Mouse (Mus musculus) cerebellum, postnatal 4 days (tissue): Measurements from ENCODE around the gene Calhm1.

ENCODE experiments used
- DNase-seq, 2 experiments: peaks; one replicate each; pipeline ENCODE4 v3.0.0; 2022; ENCODE audit warnings: low spot score in 2 of 2, mixed read lengths in 1 of 2

Calhm1 gene

DNA sequence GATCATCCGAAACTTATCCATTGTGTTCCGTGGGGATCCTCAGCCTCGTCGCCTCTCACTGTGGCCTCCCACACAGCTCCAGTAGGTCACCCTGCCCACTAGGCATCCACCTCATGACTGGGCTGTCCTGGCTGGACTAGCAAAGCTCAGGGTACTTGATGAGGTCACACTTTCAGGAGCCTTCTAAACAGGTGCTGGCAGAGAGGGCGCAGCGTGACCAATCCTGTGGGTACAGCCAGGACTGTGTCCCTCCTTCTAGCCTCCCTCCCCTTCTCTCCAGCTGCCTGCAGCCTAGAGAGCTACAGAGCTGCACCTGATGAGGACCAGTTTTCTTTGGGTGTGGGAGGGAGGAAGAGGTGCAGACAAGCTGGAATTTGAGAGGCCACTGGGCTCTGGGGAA, at the start of gene Calhm1:
Calhm1 (minus strand) TSS at position 101 of the 400 bp plus-strand sequence.
- DNase-seq: no peak

DNA sequence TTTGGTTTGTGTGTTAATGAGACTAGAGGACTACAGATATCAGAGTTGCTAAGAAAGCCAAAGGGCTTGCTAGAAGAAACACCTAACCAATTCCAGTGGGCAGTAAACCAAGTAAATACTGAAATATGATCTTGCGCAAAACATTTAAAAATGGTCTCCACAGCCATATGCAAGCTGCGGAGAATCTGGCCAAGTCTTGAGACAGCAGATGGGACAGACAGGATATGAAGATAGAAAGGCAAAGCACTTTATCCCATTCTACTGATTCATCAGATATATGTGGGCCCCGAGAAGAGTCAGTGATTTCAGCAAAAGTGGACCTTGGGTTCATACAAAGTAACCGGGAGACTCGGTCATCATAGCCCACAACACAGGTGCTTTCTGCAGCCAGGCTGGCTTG, 48.1 kb upstream of the Calhm1 start:
- no peak for DNase-seq

DNA sequence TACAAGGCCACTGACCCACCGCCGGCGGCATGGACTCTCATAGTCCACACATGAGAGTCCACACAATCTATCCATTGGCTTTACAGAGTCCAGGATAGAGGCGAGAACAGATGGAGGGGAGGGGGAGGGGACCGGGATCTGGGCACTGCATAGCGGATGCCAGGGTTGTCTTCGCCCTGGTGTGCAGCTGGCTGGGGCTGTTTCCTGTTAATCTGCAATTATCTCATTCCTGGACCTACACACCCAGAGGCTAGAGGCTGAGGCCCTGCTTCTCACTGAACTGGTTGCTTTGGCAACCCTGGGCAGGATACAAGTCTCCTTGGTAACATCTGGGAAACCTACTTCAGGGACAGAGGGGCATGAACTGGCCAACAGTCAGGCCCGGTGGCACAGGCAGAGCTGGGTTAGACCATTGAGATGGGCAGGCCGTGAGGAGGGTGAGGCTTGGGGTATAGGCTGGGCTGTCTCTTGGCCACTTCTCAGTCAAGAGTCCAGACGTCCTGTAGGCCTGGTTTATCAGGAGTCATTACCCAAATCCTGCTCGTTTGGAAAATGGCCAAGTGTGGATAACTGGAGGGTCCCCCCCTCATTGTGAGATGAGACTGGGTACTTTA, 44.6 kb upstream of the Calhm1 start:
- peak in 1 of 2 experiments; percentile 66 for DNase-seq

DNA sequence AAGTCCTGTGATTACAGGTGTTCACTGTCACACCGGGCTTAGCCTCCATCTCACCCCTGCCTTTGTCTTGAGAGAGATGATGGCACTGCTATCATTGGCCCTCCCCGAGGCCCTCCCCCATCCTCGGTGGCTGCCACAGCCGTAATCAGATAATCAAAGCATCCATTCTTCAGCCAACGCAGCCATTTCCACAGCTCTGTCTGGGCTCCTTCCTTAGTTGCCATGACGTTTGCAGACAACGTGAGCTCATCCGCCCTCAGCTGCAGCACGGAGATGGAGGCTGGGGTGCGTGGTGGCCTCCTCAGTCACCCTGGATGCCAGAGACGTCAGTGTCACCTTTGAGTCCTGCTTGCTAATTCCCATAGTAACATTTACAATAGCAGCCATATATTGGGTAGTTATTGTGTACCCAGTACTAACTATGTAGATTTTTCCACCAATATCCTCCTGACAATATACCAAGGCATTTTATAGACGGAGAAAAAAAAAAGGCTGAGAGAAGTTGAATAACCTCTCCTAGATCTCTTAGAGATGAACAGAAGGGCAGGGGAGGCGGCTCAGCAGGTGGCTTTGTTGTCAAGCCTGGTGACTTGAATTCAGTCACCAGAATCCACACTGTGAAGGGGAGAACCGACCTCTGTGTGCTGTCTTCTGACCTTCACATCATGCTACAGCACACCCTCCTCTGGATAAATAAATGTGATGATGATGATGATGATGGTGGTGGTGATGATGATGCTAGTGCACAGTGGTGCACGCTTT, 42.6 kb upstream of the Calhm1 start:
- DNase-seq: no peak

DNA sequence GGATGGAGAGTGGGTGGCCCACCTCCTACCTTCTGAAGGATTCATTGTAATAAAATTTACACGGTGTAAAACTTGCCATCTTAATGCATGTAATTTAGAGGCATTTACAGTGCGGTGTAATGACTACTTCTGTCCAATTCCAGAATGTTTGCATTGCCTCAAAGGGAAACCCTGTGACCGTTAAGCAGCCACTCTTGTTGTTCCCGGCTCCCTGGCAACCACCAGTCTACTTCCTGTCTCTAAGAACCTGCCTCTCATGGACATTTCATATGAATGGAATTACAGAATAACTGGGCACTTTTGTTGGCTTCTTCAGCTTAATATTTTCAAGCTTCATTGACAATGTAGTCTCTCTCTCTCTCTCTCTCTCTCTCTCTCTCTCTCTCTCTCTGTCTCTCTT, 40.7 kb upstream of the Calhm1 start:
- no peak for DNase-seq

DNA sequence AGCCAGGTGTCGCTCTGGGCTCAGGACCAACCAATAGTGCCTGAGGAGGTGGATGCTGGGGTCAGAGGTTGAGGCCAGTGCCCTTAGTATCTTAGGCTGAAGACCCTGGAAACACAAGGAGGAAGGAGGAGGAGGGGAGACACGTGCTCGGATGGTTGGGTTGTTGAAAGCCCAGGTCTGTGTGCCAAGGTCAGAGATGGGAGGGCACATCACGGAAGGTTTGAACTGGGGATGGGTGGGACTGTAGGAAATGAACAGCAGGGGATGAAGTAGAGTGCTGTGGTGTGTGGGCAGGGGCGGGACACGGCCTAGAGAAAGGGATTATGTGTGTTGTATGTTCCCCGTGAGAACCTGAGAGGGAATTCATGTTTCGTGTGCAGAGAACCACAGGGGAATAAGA, 40.2 kb upstream of the Calhm1 start:
- no peak for DNase-seq

DNA sequence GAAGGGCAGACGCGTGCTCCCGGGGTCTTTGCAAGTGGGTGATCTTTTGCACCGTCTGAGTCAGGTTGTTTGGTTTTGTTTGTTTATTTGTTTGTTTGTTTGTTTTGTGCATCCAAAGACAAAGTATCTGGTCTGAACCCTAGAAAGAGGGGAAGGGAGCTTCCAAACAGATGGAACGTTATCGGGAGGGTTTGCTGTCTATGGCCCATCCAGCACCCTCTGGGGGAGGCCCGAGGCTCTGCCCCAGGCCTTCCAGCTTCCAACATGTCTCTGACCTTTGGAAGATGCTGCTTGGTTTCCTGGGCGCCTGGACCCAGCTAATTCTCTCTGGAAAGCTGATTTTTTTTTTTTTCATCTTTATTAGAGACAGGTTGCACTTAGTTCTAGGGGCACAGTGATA, 36.0 kb upstream of the Calhm1 start:
- no peak for DNase-seq

DNA sequence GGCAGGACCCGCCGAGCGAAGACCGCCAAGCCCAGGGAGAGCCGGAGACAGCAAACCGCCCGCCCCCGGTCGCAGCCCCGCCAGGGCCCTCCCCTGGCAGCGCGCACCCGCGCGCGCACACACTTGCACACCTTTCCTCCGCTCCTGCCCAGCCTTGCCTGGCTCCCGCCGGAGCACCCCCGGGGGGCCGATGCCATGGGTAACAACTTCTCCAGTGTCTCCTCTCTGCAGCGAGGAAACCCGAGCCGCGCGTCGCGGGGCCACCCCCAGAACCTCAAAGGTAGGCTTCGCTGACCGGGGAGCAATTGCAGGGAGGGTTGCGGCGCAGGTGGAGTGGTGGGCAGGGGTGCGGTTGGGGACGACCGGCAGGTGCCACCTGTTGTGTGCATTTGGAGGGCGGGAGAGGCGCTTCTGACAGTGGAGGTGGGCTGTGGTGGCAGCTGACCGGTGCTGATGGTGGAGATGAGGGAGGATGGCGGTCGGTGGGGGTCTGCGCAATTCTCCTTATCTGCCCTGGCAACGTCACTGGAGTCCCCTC, 35.3 kb upstream of the Calhm1 start:
- peak in 1 of 2 experiments; percentile 31 for DNase-seq

DNA sequence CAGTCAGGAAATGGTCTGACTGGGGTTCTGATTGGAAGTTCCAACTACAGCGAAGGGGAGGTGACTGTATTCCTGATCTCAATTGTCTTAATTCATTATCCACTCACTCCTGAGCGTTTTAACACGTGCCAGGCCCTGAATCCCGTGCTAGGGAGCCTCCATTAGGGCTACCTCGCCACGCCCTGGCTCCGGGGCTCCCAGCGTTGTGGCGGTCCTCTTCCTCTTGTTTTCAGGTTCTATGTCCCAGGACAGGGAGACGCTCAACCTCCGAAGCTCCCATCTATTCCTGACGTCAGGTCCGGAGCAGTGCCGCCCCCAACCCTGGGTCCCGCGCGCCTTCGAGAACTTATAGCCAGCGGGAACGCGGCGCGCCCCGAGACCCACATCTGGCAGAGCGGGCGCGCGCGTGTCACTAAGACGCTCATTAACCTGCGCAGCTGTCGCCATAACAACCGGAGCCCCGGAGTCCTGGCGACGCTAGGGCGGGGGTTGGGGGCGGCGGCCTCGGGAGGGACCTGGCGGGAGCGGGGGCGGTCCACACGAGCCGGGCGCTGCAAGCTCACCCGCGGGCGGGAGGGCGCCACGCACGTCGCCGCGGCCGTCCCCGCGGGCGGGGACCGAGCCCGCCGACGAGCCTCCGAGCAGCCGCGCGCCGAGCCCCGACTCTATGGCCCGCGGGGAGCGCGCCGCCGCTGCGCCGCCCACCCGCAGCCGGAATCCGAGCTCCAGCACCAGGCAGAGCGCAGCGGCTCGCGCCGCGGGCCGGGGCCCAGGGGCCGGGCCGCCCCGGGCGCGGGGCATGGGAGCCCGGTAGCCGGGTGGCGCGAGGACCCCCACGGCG, 34.6 kb upstream of the Calhm1 start, which contains the start of gene Neurl1a:
Neurl1a (plus strand) TSS at position 390 of the 841 bp plus-strand sequence.
- peak in 1 of 2 experiments; percentile 56 for DNase-seq

DNA sequence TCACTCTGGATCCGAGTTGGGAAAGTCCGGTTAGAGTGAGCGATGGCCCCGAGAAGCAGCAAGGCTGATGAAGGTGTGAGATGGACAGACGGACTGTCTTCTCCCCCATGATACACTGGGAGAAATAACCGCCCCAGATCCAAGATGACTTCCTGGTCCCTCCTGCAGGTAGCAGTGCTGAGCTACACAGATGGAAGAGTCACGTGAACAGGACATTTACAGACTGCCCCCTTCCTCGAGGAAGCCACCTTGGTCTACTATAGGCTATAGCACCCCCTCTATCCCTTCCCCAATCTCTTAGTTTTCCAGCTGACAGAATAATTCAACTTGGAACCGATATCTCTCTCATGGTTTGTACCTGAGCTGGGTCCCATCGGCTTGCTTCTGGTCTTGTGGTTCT, 33.9 kb upstream of the Calhm1 start:
- DNase-seq: peak in 1 of 2 experiments; percentile 52

DNA sequence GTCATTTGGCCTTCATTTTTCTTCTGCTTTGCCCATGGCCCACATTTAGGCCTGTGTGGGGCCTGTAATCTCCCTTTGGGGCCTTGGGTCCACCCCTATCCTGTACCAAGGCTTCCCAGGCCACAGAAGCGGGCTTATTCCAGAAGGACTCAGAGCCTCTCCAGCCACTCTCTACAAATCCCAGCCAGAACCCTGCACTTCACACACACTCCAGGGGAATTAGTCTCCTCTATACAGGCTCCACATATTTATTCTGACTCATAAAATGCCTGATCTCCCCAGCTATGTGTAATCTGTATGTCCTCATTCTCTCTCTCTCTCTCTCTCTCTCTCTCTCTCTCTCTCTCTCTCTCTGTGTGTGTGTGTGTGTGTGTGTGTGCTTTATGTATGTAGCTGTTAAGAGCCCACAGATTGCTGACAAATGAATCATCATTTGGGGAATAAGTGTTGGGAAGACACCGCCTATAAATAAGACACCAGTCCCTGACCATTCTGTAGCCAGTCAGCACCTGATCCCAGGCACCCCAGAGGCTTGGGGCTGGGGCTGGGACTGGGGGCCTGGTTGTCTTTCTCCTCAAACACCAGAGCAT, 33.0 kb upstream of the Calhm1 start:
- no peak for DNase-seq

DNA sequence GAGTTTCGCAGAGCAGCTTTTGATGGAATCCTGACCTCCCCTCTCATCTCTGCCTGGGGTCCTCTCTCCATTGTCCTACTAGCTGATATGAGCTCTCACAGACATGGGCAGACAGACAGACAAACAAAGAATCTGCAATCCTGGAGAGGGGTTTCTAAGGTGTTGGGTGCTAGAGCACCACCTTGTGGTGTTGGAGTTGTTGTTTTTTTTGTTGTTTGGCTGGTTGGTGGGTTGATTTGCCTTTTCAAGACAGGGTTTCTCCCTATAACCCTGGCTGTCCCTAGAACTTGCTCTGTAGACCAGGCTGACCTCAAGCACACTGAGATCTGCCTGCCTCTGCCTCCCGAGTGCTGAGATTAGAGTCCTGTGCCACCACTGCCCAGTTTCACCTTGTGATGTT, 31.4 kb upstream of the Calhm1 start:
- DNase-seq: no peak

DNA sequence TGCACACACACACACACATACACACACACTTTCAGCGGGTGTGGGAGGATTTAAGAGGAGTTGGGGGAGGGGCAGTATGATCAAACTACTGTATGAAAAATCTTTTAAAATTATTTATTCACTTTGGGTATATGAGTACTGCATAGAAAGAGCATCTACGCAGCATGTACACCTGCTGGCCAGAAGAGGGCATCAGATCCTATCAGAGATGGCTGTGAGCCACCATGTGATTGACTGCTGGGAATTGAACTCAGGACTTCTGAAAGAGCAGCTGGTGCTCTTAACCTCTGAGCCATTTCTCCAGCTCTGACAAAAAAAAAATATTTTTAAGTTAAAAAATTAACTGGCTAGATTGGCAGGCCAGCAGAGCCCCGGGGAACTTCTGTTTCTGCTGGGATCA, 30.5 kb upstream of the Calhm1 start:
- no peak for DNase-seq

DNA sequence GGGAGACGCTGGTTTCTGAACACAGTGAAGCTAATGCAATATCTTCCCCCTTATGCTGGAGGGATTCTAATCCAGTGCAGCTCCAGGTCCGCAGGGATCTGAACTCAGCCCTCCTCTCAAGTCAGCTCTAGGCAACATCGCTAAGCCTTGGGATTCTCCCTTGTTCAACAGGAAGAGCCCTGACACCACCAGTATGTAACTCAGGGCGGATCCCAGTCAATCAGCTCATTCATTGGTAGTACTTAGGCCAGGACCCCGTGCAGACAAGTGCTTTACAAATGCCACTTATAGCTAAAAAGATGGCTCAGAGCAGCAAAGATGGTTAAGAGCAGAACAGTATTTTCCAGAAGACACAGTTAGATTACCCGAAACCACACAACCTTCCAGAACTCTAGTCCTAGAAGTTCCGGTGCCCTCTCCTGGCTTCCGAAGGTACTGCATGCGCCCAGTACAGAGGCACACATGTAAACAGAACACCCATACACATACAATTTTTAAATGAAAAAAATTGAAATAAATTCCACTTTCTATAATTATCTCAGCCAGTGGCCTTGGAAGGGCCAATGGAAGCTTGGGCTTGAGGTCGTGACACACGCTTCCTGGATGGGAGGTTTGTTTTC, 24.8 kb upstream of the Calhm1 start:
- peak; percentile 77 to 90 for DNase-seq

DNA sequence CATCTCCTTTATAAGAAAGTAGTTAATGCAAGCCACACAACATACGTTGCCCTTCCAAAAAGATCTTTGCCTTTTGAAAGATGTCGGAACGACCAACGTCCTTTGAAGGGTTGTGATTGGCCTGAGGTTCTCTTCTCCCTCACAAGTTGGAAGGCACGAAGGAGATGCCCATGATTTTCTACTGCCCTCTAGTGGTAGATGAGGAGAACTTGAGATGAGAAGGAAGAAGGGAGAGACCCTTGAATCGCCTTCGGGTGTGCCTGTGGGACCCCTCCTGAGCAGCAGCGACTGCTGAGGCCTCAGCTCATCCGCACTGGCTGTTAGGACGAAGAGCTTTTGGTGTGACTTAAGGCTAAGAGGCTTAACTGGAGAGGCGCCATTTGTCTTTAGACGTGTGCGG, 24.2 kb upstream of the Calhm1 start:
- DNase-seq: no peak

DNA sequence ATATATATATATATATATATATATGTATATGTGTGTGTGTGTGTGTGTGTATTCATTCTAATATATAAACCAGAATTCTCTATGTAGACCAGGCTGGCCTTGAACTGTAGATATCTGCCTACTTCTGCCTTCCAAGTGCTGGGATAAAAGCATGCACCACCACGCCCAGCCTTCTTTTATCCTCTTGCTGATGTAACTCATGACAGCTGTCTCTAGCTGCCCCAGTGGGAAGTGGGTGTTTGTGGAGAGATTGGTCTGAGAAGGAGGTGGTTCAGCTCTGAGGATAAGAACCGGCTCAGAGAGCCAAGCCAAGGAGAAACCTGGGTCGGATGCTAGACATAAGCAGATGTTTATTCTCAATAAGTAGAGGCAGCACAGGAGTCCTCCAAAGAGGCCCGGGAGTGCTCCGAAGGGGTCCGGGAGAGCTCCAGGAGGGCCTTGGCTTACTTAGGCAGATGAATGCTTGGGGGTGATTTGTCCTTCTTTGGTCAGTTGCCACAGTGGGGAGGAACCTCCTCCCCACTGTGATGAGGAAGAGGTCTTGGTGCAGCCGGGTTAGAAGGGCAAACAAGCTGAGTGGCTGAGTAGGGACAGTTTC, 23.7 kb upstream of the Calhm1 start:
- DNase-seq: no peak

DNA sequence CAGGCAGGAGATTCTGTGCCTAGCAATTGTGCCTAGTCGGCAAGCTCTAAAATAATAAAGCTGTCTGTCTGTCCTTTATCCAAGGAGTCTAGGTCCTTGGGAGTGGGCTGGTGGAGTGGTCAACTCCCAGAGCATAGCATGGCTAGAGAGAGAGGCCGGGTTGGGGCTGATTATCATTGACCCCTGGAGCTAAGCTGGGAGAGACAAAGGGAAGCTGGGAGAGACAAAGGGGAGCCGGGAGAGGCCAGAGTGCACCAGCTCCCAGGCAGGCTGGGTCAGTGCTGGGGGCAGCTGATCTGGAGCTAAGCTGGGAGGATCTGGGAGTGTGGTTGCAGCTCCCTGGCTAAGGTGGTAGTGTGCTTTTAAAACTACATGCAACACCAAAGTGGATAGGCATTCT, 22.7 kb upstream of the Calhm1 start:
- no peak for DNase-seq

DNA sequence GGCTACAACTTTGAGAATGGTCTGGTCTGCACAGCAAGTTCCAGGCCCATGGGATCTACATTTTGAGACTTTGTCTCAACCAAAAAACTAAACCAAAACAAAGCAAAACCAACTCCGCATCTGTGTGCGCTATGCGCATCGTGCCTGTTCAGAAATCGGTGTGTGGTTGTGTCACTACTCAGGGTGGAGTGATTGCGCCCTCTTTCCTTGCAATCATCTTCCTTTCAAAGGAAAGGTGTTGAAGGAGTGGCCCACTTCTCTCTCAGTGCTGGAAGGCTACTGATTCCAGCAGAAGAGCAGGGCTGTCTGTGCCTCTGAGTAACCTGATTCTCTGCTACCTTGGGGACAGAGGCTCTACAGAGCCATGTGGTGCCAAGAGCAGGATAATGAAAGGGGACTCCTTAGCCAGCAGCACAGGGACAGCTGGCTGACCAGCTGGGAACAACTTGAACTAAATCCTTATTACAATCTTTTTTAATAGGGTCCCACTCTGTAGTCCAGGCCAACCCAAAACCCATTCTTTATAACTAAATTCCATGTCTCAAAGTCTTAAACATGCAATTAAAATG, 19.2 kb upstream of the Calhm1 start:
- no peak for DNase-seq

DNA sequence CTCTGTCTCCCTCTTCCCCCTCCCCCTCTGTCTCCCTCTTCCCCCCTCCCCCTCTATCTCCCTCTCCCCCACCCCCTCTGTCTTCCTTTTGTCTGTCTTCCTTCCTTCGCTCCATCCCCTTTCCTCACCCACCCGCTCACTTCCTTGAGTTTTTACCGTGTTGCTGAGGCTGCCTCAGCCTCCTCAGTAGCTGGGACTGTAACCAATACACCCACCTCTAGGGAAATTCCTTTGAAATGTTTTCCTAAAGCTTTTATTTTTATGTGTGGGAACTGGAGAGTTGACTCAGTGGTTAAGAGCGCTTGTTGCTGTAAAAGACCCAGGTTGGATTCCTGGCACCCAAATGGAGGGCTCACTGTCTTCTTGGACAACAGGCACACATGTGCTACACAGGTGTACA, 17.6 kb upstream of the Calhm1 start:
- DNase-seq: no peak

DNA sequence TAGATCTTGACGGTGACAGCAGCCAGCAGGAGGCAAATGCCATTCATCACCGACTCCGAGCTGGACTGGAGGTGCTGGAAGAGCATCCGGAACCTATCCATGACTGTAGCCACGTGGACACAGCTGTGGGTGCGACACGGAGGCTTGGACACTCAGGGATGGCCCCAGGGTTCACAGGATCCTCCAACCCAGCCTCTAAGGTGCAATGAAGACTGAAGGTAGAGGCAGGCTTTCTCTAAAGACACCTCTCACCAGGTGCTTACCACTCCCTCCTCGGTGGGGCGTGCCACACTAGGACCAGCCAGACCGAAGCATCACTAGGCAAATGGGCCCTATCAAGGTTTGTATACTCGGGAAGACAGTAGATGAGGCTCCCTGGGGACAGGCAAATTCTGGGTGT, 13.6 kb upstream of the Calhm1 start, which contains the start of gene Calhm3:
Calhm3 (minus strand) TSS at position 101 of the 400 bp plus-strand sequence.
- DNase-seq: no peak

DNA sequence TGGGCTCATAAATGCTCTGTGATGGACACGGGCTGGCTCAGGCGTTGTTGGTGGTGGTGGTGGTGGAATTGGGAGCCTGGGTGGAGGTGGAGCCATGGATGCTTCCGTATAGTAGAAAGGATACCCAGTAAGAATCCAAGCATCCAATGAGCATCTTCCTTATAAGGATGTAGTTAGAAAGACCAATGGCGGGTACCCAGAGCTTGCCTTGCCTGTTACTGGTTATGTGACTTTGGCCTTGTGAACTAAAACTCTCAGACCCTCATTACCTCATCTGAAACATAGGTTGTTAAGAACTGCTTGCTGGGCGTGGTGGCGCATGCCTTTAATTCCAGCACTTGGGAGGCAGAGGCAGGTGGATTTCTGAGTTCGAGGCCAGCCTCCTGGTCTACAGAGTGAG, 9.7 kb upstream of the Calhm1 start:
- DNase-seq: no peak
